Mouse (Mus musculus) liver, adult 2 months (tissue): ENCODE data around the gene Cfap74.

Experiments used
- CTCF ChIP-seq: fragments of 200-500 bp; IDR thresholded peaks from 2 replicates; pipeline ENCODE4 v1.5.1; 2011; ENCODE audit warnings: low read depth, low read length, control low read depth
- POLR2A ChIP-seq: fragments of 200-500 bp; IDR thresholded peaks from 2 replicates; pipeline ENCODE4 v1.6.1; 2011; ENCODE audit warnings: low read length, control low read depth; ENCODE audit not compliant: insufficient read depth; ENCODE audit errors: extremely low read depth

- TF ChIP-seq POLR2A: no peak
- no peak for TF ChIP-seq CTCF
These were observed 23.4 kb downstream of the Cfap74 start for GRCm38 (mm10) chr4:155432358-155432757.
